Comparison of ENCODE assay signal across 17 mouse cellular contexts in genomic region chr14:36183701-36184100, GRCm38 (mm10).
"Had no signal": no experiment of that assay in that cellular context is flagged by ENCODE, and none has a peak within 500 bp of the region (broad histone marks: within the 10 kb centered on the region; RNA-seq: fewer than 3 reads in every experiment).

No protein-coding gene starts in this region.

- DNase-seq: lung, adult 2 months; lung, postnatal 14 days; lung, postnatal 36 days; right cerebral cortex, postnatal 14 days; thymus, adult 2 months; thymus, postnatal 25 days; thymus, postnatal 4 days had no signal

- H3K9ac ChIP-seq: lung, embryonic 15.5 days; midbrain, embryonic 13.5 days; midbrain, embryonic 15.5 days; neural tube, embryonic 12.5 days; stomach, embryonic 15.5 days had no signal

- H3K27me3 ChIP-seq: lung, embryonic 15.5 days; megakaryocyte, embryonic 14.5 days; midbrain, embryonic 13.5 days; midbrain, embryonic 15.5 days; neural tube, embryonic 12.5 days; stomach, embryonic 15.5 days had no signal

- H3K36me3 ChIP-seq: lung, embryonic 15.5 days; midbrain, embryonic 13.5 days; midbrain, embryonic 15.5 days; neural tube, embryonic 12.5 days; stomach, embryonic 15.5 days had no signal

- H3K9me3 ChIP-seq: lung, embryonic 15.5 days; megakaryocyte, embryonic 14.5 days; midbrain, embryonic 13.5 days; midbrain, embryonic 15.5 days; neural tube, embryonic 12.5 days; stomach, embryonic 15.5 days had no signal

- ATAC-seq: lung, postnatal 0 days; midbrain, embryonic 13.5 days; midbrain, embryonic 15.5 days had no signal

- H3K4me3 ChIP-seq: lung, embryonic 15.5 days; megakaryocyte, embryonic 14.5 days; midbrain, embryonic 13.5 days; midbrain, embryonic 15.5 days; neural tube, embryonic 12.5 days; stomach, embryonic 15.5 days had no signal

- H3K4me2 ChIP-seq: lung, embryonic 15.5 days; midbrain, embryonic 11.5 days; midbrain, embryonic 13.5 days; midbrain, embryonic 15.5 days; neural tube, embryonic 12.5 days; stomach, embryonic 15.5 days had no signal

- H3K27ac ChIP-seq: lung, embryonic 15.5 days; macrophage; midbrain, embryonic 13.5 days; midbrain, embryonic 15.5 days; neural tube, embryonic 12.5 days; stomach, embryonic 15.5 days; stomach, postnatal 0 days had no signal

- H3K4me1 ChIP-seq: lung, embryonic 15.5 days; megakaryocyte, embryonic 14.5 days; midbrain, embryonic 13.5 days; midbrain, embryonic 15.5 days; neural tube, embryonic 12.5 days; stomach, embryonic 15.5 days had no signal
